Mouse (Mus musculus): ENCODE measurements at regions not wholly inside any gene's neighbourhood (a gene's known extent, or its start where the extent isn't known, plus 50 kb on each side); places are given as distances from the start of the nearest gene placed in this dataset.

GRCm38 (mm10) chr1:13925994-13926393, 2167.1 kb downstream of the 4930444P10Rik start:
- no peaks in the 10 kb centered on the region for H3K27me3 ChIP-seq (ENCODE audit: control insufficient read depth, insufficient read depth, low read length)
- whole genome bisulfite sequencing: 81% methylated on average over 2 of the region's 2 CpGs
- ATAC-seq (ENCODE audit: low FRiP score, low TSS enrichment): no peak

GRCm38 (mm10) chr1:13915216-13915615, 2177.9 kb downstream of the 4930444P10Rik start:
- no peak overlapping the region for H3K9ac ChIP-seq (replicated peaks; ENCODE audit: low read length)

More at GRCm38 (mm10) chr1:13925994-13926393, 2167.1 kb downstream of the 4930444P10Rik start:
- H3K27ac ChIP-seq (replicated peaks; ENCODE audit: low read depth, low read length): no peak overlapping the region
- no peak overlapping the region for H3K4me3 ChIP-seq (replicated peaks; ENCODE audit: low read depth, low read length)
- H3K4me1 ChIP-seq (ENCODE audit: control insufficient read depth, insufficient read depth, low read length): no peaks in the 10 kb centered on the region
- DNase-seq: no peak
- peaks cover 6% of the 10 kb centered on the region for H3K9me3 ChIP-seq (ENCODE audit: control insufficient read depth, low read length)
- H3K36me3 ChIP-seq (ENCODE audit: control insufficient read depth, insufficient read depth, low read length): no peaks in the 10 kb centered on the region
- H3K4me2 ChIP-seq (ENCODE audit: low read length): no peak overlapping the region
- H3K9ac ChIP-seq (replicated peaks; ENCODE audit: low read length): no peak overlapping the region

GRCm38 (mm10) chr1:13879126-13879525, 2214.0 kb downstream of the 4930444P10Rik start:
- no peak for DNase-seq
- Histone ChIP-seq H3K27ac (replicated peaks; ENCODE audit: low read depth, low read length) (no peak overlapping the region), H3K9me3 (ENCODE audit: control insufficient read depth, low read length) (no peaks in the 10 kb centered on the region), H3K4me3 (replicated peaks; ENCODE audit: low read depth, low read length) (no peak overlapping the region), H3K9ac (replicated peaks; ENCODE audit: low read length) (no peak overlapping the region), H3K27me3 (ENCODE audit: control insufficient read depth, insufficient read depth, low read length) (no peaks in the 10 kb centered on the region), H3K4me1 (ENCODE audit: control insufficient read depth, insufficient read depth, low read length) (no peaks in the 10 kb centered on the region), H3K36me3 (ENCODE audit: control insufficient read depth, insufficient read depth, low read length) (no peaks in the 10 kb centered on the region), H3K4me2 (ENCODE audit: low read length) (no peak overlapping the region)
- no peak for ATAC-seq (ENCODE audit: low FRiP score, low TSS enrichment)
- WGBS: 89% methylated on average over 2 of the region's 2 CpGs

More at GRCm38 (mm10) chr1:13915216-13915615, 2177.9 kb downstream of the 4930444P10Rik start:
- H3K36me3 ChIP-seq (ENCODE audit: control insufficient read depth, insufficient read depth, low read length): no peaks in the 10 kb centered on the region
- ATAC-seq (ENCODE audit: low FRiP score, low TSS enrichment) (no peak), DNase-seq (no peak)
- no peak overlapping the region for H3K27ac ChIP-seq (replicated peaks; ENCODE audit: low read depth, low read length)
- no peaks in the 10 kb centered on the region for H3K27me3 ChIP-seq (ENCODE audit: control insufficient read depth, insufficient read depth, low read length)
- H3K9me3 ChIP-seq (ENCODE audit: control insufficient read depth, low read length): no peaks in the 10 kb centered on the region
- H3K4me2 ChIP-seq (ENCODE audit: low read length): no peak overlapping the region
- WGBS: 94% methylated on average over 5 of the region's 5 CpGs
- H3K4me1 ChIP-seq (ENCODE audit: control insufficient read depth, insufficient read depth, low read length): no peaks in the 10 kb centered on the region
- H3K4me3 ChIP-seq (replicated peaks; ENCODE audit: low read depth, low read length): no peak overlapping the region

GRCm38 (mm10) chr1:13873925-13874324, 2219.2 kb downstream of the 4930444P10Rik start:
- ATAC-seq (ENCODE audit: low FRiP score, low TSS enrichment) (no peak), DNase-seq (no peak)
- no peak overlapping the region for H3K4me3 ChIP-seq (replicated peaks; ENCODE audit: low read depth, low read length)
- no peaks in the 10 kb centered on the region for H3K9me3 ChIP-seq (ENCODE audit: control insufficient read depth, low read length)
- no peaks in the 10 kb centered on the region for H3K4me1 ChIP-seq (ENCODE audit: control insufficient read depth, insufficient read depth, low read length)
- no peak overlapping the region for H3K4me2 ChIP-seq (ENCODE audit: low read length)
- H3K36me3 ChIP-seq (ENCODE audit: control insufficient read depth, insufficient read depth, low read length): no peaks in the 10 kb centered on the region
- no peak overlapping the region for H3K9ac ChIP-seq (replicated peaks; ENCODE audit: low read length)
- no peak overlapping the region for H3K27ac ChIP-seq (replicated peaks; ENCODE audit: low read depth, low read length)
- no peaks in the 10 kb centered on the region for H3K27me3 ChIP-seq (ENCODE audit: control insufficient read depth, insufficient read depth, low read length)

- H3K9ac ChIP-seq (replicated peaks; ENCODE audit: low read length): no peak overlapping the region
- H3K4me1 ChIP-seq (ENCODE audit: control insufficient read depth, insufficient read depth, low read length): no peaks in the 10 kb centered on the region
- no peaks in the 10 kb centered on the region for H3K27me3 ChIP-seq (ENCODE audit: control insufficient read depth, insufficient read depth, low read length)
- no peak overlapping the region for H3K27ac ChIP-seq (replicated peaks; ENCODE audit: low read depth, low read length)
- H3K36me3 ChIP-seq (ENCODE audit: control insufficient read depth, insufficient read depth, low read length): no peaks in the 10 kb centered on the region
- H3K4me2 ChIP-seq (ENCODE audit: low read length): no peak overlapping the region
- ATAC-seq (ENCODE audit: low FRiP score, low TSS enrichment) (no peak), DNase-seq (no peak)
- H3K9me3 ChIP-seq (ENCODE audit: control insufficient read depth, low read length): no peaks in the 10 kb centered on the region
- no peak overlapping the region for H3K4me3 ChIP-seq (replicated peaks; ENCODE audit: low read depth, low read length)
Observed at GRCm38 (mm10) chr1:13872536-13872935, 2220.6 kb downstream of the 4930444P10Rik start.

GRCm38 (mm10) chr1:13870631-13871286, 2222.4 kb downstream of the 4930444P10Rik start:
- Histone ChIP-seq H3K36me3 (ENCODE audit: control insufficient read depth, insufficient read depth, low read length) (no peaks in the 10 kb centered on the region), H3K4me3 (replicated peaks; ENCODE audit: low read depth, low read length) (no peak overlapping the region), H3K9ac (replicated peaks; ENCODE audit: low read length) (no peak overlapping the region), H3K9me3 (ENCODE audit: control insufficient read depth, low read length) (no peaks in the 10 kb centered on the region), H3K27me3 (ENCODE audit: control insufficient read depth, insufficient read depth, low read length) (no peaks in the 10 kb centered on the region), H3K27ac (replicated peaks; ENCODE audit: low read depth, low read length) (no peak overlapping the region), H3K4me1 (ENCODE audit: control insufficient read depth, insufficient read depth, low read length) (no peaks in the 10 kb centered on the region), H3K4me2 (ENCODE audit: low read length) (no peak overlapping the region)
- WGBS: 65% methylated on average over 3 of the region's 3 CpGs
- peak; percentile 38 for DNase-seq
- no peak for ATAC-seq (ENCODE audit: low FRiP score, low TSS enrichment)

GRCm38 (mm10) chr1:13865713-13866112, 2227.4 kb downstream of the 4930444P10Rik start:
- no peaks in the 10 kb centered on the region for H3K36me3 ChIP-seq (ENCODE audit: control insufficient read depth, insufficient read depth, low read length)
- H3K4me2 ChIP-seq (ENCODE audit: low read length): no peak overlapping the region
- H3K4me3 ChIP-seq (replicated peaks; ENCODE audit: low read depth, low read length): no peak overlapping the region
- no peak for ATAC-seq (ENCODE audit: low FRiP score, low TSS enrichment)
- no peak overlapping the region for H3K9ac ChIP-seq (replicated peaks; ENCODE audit: low read length)
- no peaks in the 10 kb centered on the region for H3K4me1 ChIP-seq (ENCODE audit: control insufficient read depth, insufficient read depth, low read length)
- no peak overlapping the region for H3K27ac ChIP-seq (replicated peaks; ENCODE audit: low read depth, low read length)
- H3K27me3 ChIP-seq (ENCODE audit: control insufficient read depth, insufficient read depth, low read length): no peaks in the 10 kb centered on the region
- DNase-seq: no peak
- no peaks in the 10 kb centered on the region for H3K9me3 ChIP-seq (ENCODE audit: control insufficient read depth, low read length)

GRCm38 (mm10) chr1:13863712-13864111, 2229.4 kb downstream of the 4930444P10Rik start:
- Histone ChIP-seq H3K36me3 (ENCODE audit: control insufficient read depth, insufficient read depth, low read length) (no peaks in the 10 kb centered on the region), H3K9me3 (ENCODE audit: control insufficient read depth, low read length) (no peaks in the 10 kb centered on the region), H3K4me2 (ENCODE audit: low read length) (no peak overlapping the region), H3K9ac (replicated peaks; ENCODE audit: low read length) (no peak overlapping the region), H3K4me1 (ENCODE audit: control insufficient read depth, insufficient read depth, low read length) (no peaks in the 10 kb centered on the region), H3K27me3 (ENCODE audit: control insufficient read depth, insufficient read depth, low read length) (0 out of 2 replicates have a peak, but pooled peaks cover 7% of the 10 kb centered on the region), H3K4me3 (replicated peaks; ENCODE audit: low read depth, low read length) (no peak overlapping the region), H3K27ac (replicated peaks; ENCODE audit: low read depth, low read length) (no peak overlapping the region)
- 23% methylated on average over 1 of the region's 1 CpGs for WGBS
- DNase-seq (no peak), ATAC-seq (ENCODE audit: low FRiP score, low TSS enrichment) (no peak)

- DNase-seq (peak; percentile 40), ATAC-seq (ENCODE audit: low FRiP score, low TSS enrichment) (peak; percentile 41; the same call in 1 of the 2 replicates)
- Histone ChIP-seq H3K27ac (replicated peaks; ENCODE audit: low read depth, low read length) (no peak overlapping the region), H3K4me1 (ENCODE audit: control insufficient read depth, insufficient read depth, low read length) (no peaks in the 10 kb centered on the region), H3K9me3 (ENCODE audit: control insufficient read depth, low read length) (no peaks in the 10 kb centered on the region), H3K36me3 (ENCODE audit: control insufficient read depth, insufficient read depth, low read length) (no peaks in the 10 kb centered on the region), H3K4me2 (ENCODE audit: low read length) (no peak overlapping the region), H3K27me3 (ENCODE audit: control insufficient read depth, insufficient read depth, low read length) (0 out of 2 replicates have a peak, but pooled peaks cover 12% of the 10 kb centered on the region), H3K4me3 (replicated peaks; ENCODE audit: low read depth, low read length) (no peak overlapping the region), H3K9ac (replicated peaks; ENCODE audit: low read length) (no peak overlapping the region)
- 11% methylated on average over 5 of the region's 5 CpGs for WGBS
Observed at GRCm38 (mm10) chr1:13861070-13861511, 2232.0 kb downstream of the 4930444P10Rik start.
